Mouse (Mus musculus) cortical plate, adult 2 months (tissue): ENCODE measurements around the gene Sept7.

Experiments
- CTCF ChIP-seq: fragments of 200-500 bp; IDR thresholded peaks from 2 replicates; pipeline ENCODE4 v1.5.1; 2011; ENCODE audit warnings: mild to moderate bottlenecking, control low read depth, low read length; ENCODE audit not compliant: insufficient read depth; ENCODE audit errors: extremely low read depth
- POLR2A ChIP-seq: fragments of 200-500 bp; IDR thresholded peaks from 2 replicates; pipeline ENCODE4 v1.6.1; 2011; ENCODE audit warnings: mild to moderate bottlenecking, low read length, control low read depth; ENCODE audit not compliant: insufficient read depth; ENCODE audit errors: extremely low read depth

DNA sequence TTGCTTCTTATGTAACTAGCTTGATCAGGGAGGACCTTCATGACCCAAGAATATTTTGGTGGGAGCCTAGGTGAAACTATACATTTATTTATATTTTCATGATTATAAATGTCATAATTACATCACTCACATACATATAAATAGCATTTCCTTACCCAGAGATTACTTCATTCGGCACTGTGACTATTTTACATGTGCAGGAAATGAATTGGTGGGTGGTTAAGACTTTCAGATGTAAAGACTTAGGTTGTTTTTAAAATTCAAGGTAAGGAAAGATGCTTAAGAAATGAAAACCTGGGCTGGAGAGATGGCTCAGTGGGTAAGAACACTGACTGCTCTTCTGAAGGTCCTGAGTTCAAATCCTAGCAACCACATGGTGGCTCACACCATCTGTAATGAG, 9.8 kb downstream of the Sept7 start:
- TF ChIP-seq POLR2A (no peak), CTCF (no peak)
